In the genomic region with DNA sequence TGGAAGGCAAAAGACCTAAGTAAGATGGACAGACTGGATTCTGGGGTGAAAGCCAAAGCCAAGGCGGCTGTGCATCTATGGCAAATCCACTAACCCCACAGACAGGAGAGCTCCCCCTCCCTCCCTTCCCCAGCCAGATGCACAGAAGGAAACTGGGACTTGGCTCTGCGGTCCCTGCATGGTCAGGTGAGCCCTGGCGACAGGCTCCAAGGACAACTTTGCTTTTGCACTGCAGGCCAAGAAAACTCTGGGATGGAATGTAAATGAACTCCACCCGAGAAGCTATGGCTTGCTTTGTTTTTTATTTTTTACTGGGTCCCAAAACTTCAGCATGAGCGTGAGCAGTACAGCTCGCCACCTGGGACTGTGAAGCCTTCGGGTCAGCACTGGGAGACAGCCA, we compare ENCODE assay signal across 8 mouse cellular contexts.
DNase-seq lines count a peak whose midpoint lies in the region; ATAC-seq lines count a peak whose summit lies in the region.

No protein-coding gene starts in this region.

- peak overlapping the region; percentile 28 for H3K4me2 ChIP-seq in kidney, embryonic 15.5 days
- H3K4me2 ChIP-seq in stomach, embryonic 15.5 days: no peak overlapping the region

- H3K4me1 ChIP-seq in kidney, embryonic 15.5 days: peaks cover 55% of the 10 kb centered on the region
- peaks cover 14% of the 10 kb centered on the region for H3K4me1 ChIP-seq in stomach, embryonic 15.5 days

- ATAC-seq in kidney, embryonic 15.5 days (replicated peaks; ENCODE audit: low FRiP score): no peak
- no peak for ATAC-seq in stomach, embryonic 15.5 days (ENCODE audit: insufficient read depth, low FRiP score, low read depth)

- H3K27ac ChIP-seq in kidney, embryonic 15.5 days: peak overlapping the region; percentile 78
- H3K27ac ChIP-seq in stomach, embryonic 15.5 days: peak overlapping the region; percentile 16; the same call in 1 of the 2 replicates

- no peaks in the 10 kb centered on the region for H3K36me3 ChIP-seq in kidney, embryonic 15.5 days
- H3K36me3 ChIP-seq in stomach, embryonic 15.5 days: no peaks in the 10 kb centered on the region

- WGBS in kidney, embryonic 15.5 days: 27% methylated on average over 7 of the region's 7 CpGs
- WGBS in stomach, embryonic 15.5 days: 44% methylated on average over 7 of the region's 7 CpGs

- DNase-seq in ovary, postnatal 36 days (ENCODE audit: low spot score): peak; percentile 22
- DNase-seq in ovary, postnatal 10 days (ENCODE audit: low spot score): no peak
- peak; percentile 28 for DNase-seq in heart, adult 8-10 months (ENCODE audit: low spot score)
- DNase-seq in spleen, adult 18-20 months: no peak
- DNase-seq in cerebellum, adult 11-12 months: no peak
- no peak for DNase-seq in adrenal gland, postnatal 14 days

- no peak overlapping the region for H3K4me3 ChIP-seq in kidney, embryonic 15.5 days (replicated peaks)
- no peak overlapping the region for H3K4me3 ChIP-seq in stomach, embryonic 15.5 days (replicated peaks)

- no peaks in the 10 kb centered on the region for H3K9me3 ChIP-seq in kidney, embryonic 15.5 days (replicated peaks)
- no peaks in the 10 kb centered on the region for H3K9me3 ChIP-seq in stomach, embryonic 15.5 days

- H3K9ac ChIP-seq in kidney, embryonic 15.5 days: no peak overlapping the region
- no peak overlapping the region for H3K9ac ChIP-seq in stomach, embryonic 15.5 days

- H3K27me3 ChIP-seq in kidney, embryonic 15.5 days: no peaks in the 10 kb centered on the region
- no peaks in the 10 kb centered on the region for H3K27me3 ChIP-seq in stomach, embryonic 15.5 days (replicated peaks)

Comparison
In these comparisons a context has a peak if more than half of its experiments do, and no peak if none do; other contexts are left out.
1. DNase-seq: peak in ovary, postnatal 36 days (single experiment) and heart, adult 8-10 months (single experiment); none in ovary, postnatal 10 days (single experiment), spleen, adult 18-20 months (0 of 2), cerebellum, adult 11-12 months (single experiment) and adrenal gland, postnatal 14 days (single experiment).